Comparison of ENCODE assay signal across 8 mouse cellular contexts in genomic region chr9:44454132-44454890, GRCm38 (mm10). TPM values are rescaled to one million over a fixed set of nuclear protein-coding genes. Genes with fewer than 3 reads are reported as not detected.
DNase-seq lines count a peak whose midpoint lies in the region; ATAC-seq lines count a peak whose summit lies in the region.

No protein-coding gene starts in this region.

- ATAC-seq in common myeloid progenitor, adult 5-6 weeks (replicated peaks; ENCODE audit: low read depth, poor library complexity, severe bottlenecking), result peak; percentile 93
- peak; percentile 98 for ATAC-seq in megakaryocyte, adult 5-6 weeks (ENCODE audit: poor library complexity, severe bottlenecking)

- peak; percentile 93 for DNase-seq in ZHBTc4 (ENCODE audit: low read depth, low spot score)
- peak; percentile 92 for DNase-seq in gastrocnemius, postnatal 10 days
- peak; percentile 47 for DNase-seq in hindlimb bud, embryonic 11.5 days (ENCODE audit: extremely low spot score, low read depth, low spot score)
- DNase-seq in left cerebral cortex, adult 18-20 months (ENCODE audit: low spot score in 2 of 2), result peak; percentile 89 to 94
- peak; percentile 85 for DNase-seq in right cerebral cortex, adult 18-20 months
- DNase-seq in urinary bladder, adult 2 months (ENCODE audit: low spot score), result peak; percentile 77

RNA-seq across cellular contexts. Expression of gene Upk2, which starts 0.5 kb away (rescaled TPM):
- not detected in 2 replicates for total RNA-seq in common myeloid progenitor, adult 5-6 weeks (2017)
- under 1 TPM; 0.38 to 0.65 TPM for total RNA-seq in gastrocnemius, postnatal 10 days (2021)
- total RNA-seq in left cerebral cortex, adult 18-20 months (2021), result not detected
- not detected in 2 replicates for total RNA-seq in megakaryocyte, adult 5-6 weeks (2015)
- total RNA-seq in megakaryocyte, adult 5-6 weeks (2017), result not detected in 2 replicates
- 788 and 1,023 TPM in 2 replicates for polyA plus RNA-seq in urinary bladder, adult 2 months (2012; rRNA removed)

RNA-seq across cellular contexts. Expression of gene Foxr1, which starts 13.4 kb away (rescaled TPM):
- total RNA-seq in common myeloid progenitor, adult 5-6 weeks (2017), result not detected in 2 replicates
- total RNA-seq in gastrocnemius, postnatal 10 days (2021), result not detected
- total RNA-seq in left cerebral cortex, adult 18-20 months (2021), result not detected
- total RNA-seq in megakaryocyte, adult 5-6 weeks (2015), result not detected in 2 replicates
- total RNA-seq in megakaryocyte, adult 5-6 weeks (2017), result not detected in 2 replicates
- polyA plus RNA-seq in urinary bladder, adult 2 months (2012; rRNA removed), result 0.28 and 0.63 TPM in 2 replicates

RNA-seq across cellular contexts. Expression of gene Bcl9l, which starts 28.3 kb away (rescaled TPM):
- 3.1 and 5.7 TPM in 2 replicates for total RNA-seq in common myeloid progenitor, adult 5-6 weeks (2017)
- 10 to 100 TPM; 65.4 to 77.6 TPM for total RNA-seq in gastrocnemius, postnatal 10 days (2021)
- total RNA-seq in left cerebral cortex, adult 18-20 months (2021), result 10 to 100 TPM; 59.1 to 62.5 TPM
- 6.0 TPM in 2 replicates for total RNA-seq in megakaryocyte, adult 5-6 weeks (2015)
- 2.6 and 3.0 TPM in 2 replicates for total RNA-seq in megakaryocyte, adult 5-6 weeks (2017)
- polyA plus RNA-seq in urinary bladder, adult 2 months (2012; rRNA removed), result 11.1 and 29.7 TPM in 2 replicates

RNA-seq across cellular contexts. Expression of gene Ccdc84, which starts 35.9 kb away (rescaled TPM):
- total RNA-seq in common myeloid progenitor, adult 5-6 weeks (2017), result 18.8 and 35.2 TPM in 2 replicates
- total RNA-seq in gastrocnemius, postnatal 10 days (2021), result 10 to 100 TPM in 1 of 2 experiments, 1 to 10 TPM in 1; 5.9 to 10.2 TPM
- total RNA-seq in left cerebral cortex, adult 18-20 months (2021), result 10 to 100 TPM; 18.9 to 19.0 TPM
- 24.5 TPM in 2 replicates for total RNA-seq in megakaryocyte, adult 5-6 weeks (2015)
- total RNA-seq in megakaryocyte, adult 5-6 weeks (2017), result 19.8 and 27.1 TPM in 2 replicates
- polyA plus RNA-seq in urinary bladder, adult 2 months (2012; rRNA removed), result 33.7 and 47.1 TPM in 2 replicates

RNA-seq across cellular contexts. Expression of gene Trappc4, which starts 46.9 kb away (rescaled TPM):
- 29.5 and 39.8 TPM in 2 replicates for total RNA-seq in common myeloid progenitor, adult 5-6 weeks (2017)
- total RNA-seq in gastrocnemius, postnatal 10 days (2021), result 10 to 100 TPM; 28.2 to 35.3 TPM
- 10 to 100 TPM; 70.6 to 71.0 TPM for total RNA-seq in left cerebral cortex, adult 18-20 months (2021)
- total RNA-seq in megakaryocyte, adult 5-6 weeks (2015), result 91.3 and 95.4 TPM in 2 replicates
- total RNA-seq in megakaryocyte, adult 5-6 weeks (2017), result 24.1 and 32.5 TPM in 2 replicates
- 55.6 and 68.6 TPM in 2 replicates for polyA plus RNA-seq in urinary bladder, adult 2 months (2012; rRNA removed)

Comparison
In these comparisons a context has a peak if more than half of its experiments do, and no peak if none do; other contexts are left out.
1. Peak in every context shown above with its lines: DNase-seq and ATAC-seq.